Mouse (Mus musculus): ENCODE data around the gene Ppp1r2. TPM values are rescaled to one million over a fixed set of nuclear protein-coding genes. Genes with fewer than 3 reads are reported as not detected.
A peak's percentile ranks its signal among the peaks of the same experiment; 100 is the strongest.

The Ppp1r2 gene
- polyA plus RNA-seq, 1 experiment from 2014 or later = 99.9 TPM

- H3K4me3 ChIP-seq = no peak overlapping the region
- H3K36me3 ChIP-seq = no peaks in the 10 kb centered on the region
- no peak for DNase-seq (ENCODE audit: low spot score)
- peak overlapping the region; percentile 29 for H3K27ac ChIP-seq
- 74% methylated on average over 10 of the region's 10 CpGs for WGBS
- H3K4me1 ChIP-seq (replicated peaks) = peaks cover 35% of the 10 kb centered on the region
- H3K27me3 ChIP-seq (ENCODE audit: insufficient read depth, poor library complexity, severe bottlenecking) = no peaks in the 10 kb centered on the region
- H3K9me3 ChIP-seq = no peaks in the 10 kb centered on the region
These were observed 28.2 kb upstream of the Ppp1r2 start for GRCm38 (mm10) chr16:31303276-31303675.

- H3K27me3 ChIP-seq (ENCODE audit: insufficient read depth, poor library complexity, severe bottlenecking) = no peaks in the 10 kb centered on the region
- no peak overlapping the region for H3K4me3 ChIP-seq
- H3K27ac ChIP-seq = peak overlapping the region; percentile 83
- H3K4me1 ChIP-seq (replicated peaks) = peaks cover 35% of the 10 kb centered on the region
- DNase-seq (ENCODE audit: low spot score) = no peak
- WGBS = 68% methylated on average over 6 of the region's 6 CpGs
- H3K9me3 ChIP-seq = no peaks in the 10 kb centered on the region
- H3K36me3 ChIP-seq = no peaks in the 10 kb centered on the region
These were observed 25.9 kb upstream of the Ppp1r2 start for GRCm38 (mm10) chr16:31300883-31301532.

- no peak overlapping the region for H3K4me3 ChIP-seq
- no peaks in the 10 kb centered on the region for H3K27me3 ChIP-seq (ENCODE audit: insufficient read depth, poor library complexity, severe bottlenecking)
- DNase-seq (ENCODE audit: low spot score) = peak; percentile 45
- peaks cover 38% of the 10 kb centered on the region for H3K4me1 ChIP-seq (replicated peaks)
- peak overlapping the region; percentile 83 for H3K27ac ChIP-seq
- H3K9me3 ChIP-seq = no peaks in the 10 kb centered on the region
- 24% methylated on average over 7 of the region's 7 CpGs for WGBS
- H3K36me3 ChIP-seq = no peaks in the 10 kb centered on the region
These were observed 25.4 kb upstream of the Ppp1r2 start for GRCm38 (mm10) chr16:31300467-31300866.

GRCm38 (mm10) chr16:31299960-31300353, 24.9 kb upstream of the Ppp1r2 start:
- Histone ChIP-seq H3K9me3 (no peaks in the 10 kb centered on the region), H3K4me3 (no peak overlapping the region), H3K4me1 (replicated peaks) (peaks cover 40% of the 10 kb centered on the region), H3K36me3 (no peaks in the 10 kb centered on the region), H3K27ac (peak overlapping the region; percentile 83), H3K27me3 (ENCODE audit: insufficient read depth, poor library complexity, severe bottlenecking) (no peaks in the 10 kb centered on the region)
- WGBS = 34% methylated on average over 3 of the region's 3 CpGs
- DNase-seq (ENCODE audit: low spot score) = no peak

GRCm38 (mm10) chr16:31299164-31299959, 24.3 kb upstream of the Ppp1r2 start:
- no peak overlapping the region for H3K4me3 ChIP-seq
- H3K9me3 ChIP-seq = no peaks in the 10 kb centered on the region
- DNase-seq (ENCODE audit: low spot score) = no peak
- peaks cover 40% of the 10 kb centered on the region for H3K4me1 ChIP-seq (replicated peaks)
- peak overlapping the region; percentile 83 for H3K27ac ChIP-seq
- H3K36me3 ChIP-seq = no peaks in the 10 kb centered on the region
- H3K27me3 ChIP-seq (ENCODE audit: insufficient read depth, poor library complexity, severe bottlenecking) = no peaks in the 10 kb centered on the region
- 45% methylated on average over 11 of the region's 11 CpGs for WGBS

GRCm38 (mm10) chr16:31297113-31297512, 22.0 kb upstream of the Ppp1r2 start:
- no peak overlapping the region for H3K27ac ChIP-seq
- no peaks in the 10 kb centered on the region for H3K9me3 ChIP-seq
- no peak overlapping the region for H3K4me3 ChIP-seq
- H3K27me3 ChIP-seq (ENCODE audit: insufficient read depth, poor library complexity, severe bottlenecking) = no peaks in the 10 kb centered on the region
- H3K4me1 ChIP-seq (replicated peaks) = peaks cover 39% of the 10 kb centered on the region
- H3K36me3 ChIP-seq = no peaks in the 10 kb centered on the region
- 93% methylated on average over 7 of the region's 7 CpGs for WGBS
- no peak for DNase-seq (ENCODE audit: low spot score)

- Histone ChIP-seq H3K9me3 (no peaks in the 10 kb centered on the region), H3K4me3 (no peak overlapping the region), H3K27ac (no peak overlapping the region), H3K36me3 (no peaks in the 10 kb centered on the region), H3K27me3 (ENCODE audit: insufficient read depth, poor library complexity, severe bottlenecking) (no peaks in the 10 kb centered on the region), H3K4me1 (replicated peaks) (peaks cover 10% of the 10 kb centered on the region; the same call in 1 of the 2 replicates)
- no peak for DNase-seq (ENCODE audit: low spot score)
- 78% methylated on average over 4 of the region's 4 CpGs for WGBS
These were observed 18.7 kb upstream of the Ppp1r2 start for GRCm38 (mm10) chr16:31293761-31294160.

- Histone ChIP-seq H3K27me3 (ENCODE audit: insufficient read depth, poor library complexity, severe bottlenecking) (no peaks in the 10 kb centered on the region), H3K27ac (no peak overlapping the region), H3K9me3 (no peaks in the 10 kb centered on the region), H3K4me1 (replicated peaks) (peaks cover 10% of the 10 kb centered on the region; the same call in 1 of the 2 replicates), H3K4me3 (no peak overlapping the region), H3K36me3 (no peaks in the 10 kb centered on the region)
- no peak for DNase-seq (ENCODE audit: low spot score)
- 84% methylated on average over 7 of the region's 7 CpGs for WGBS
These were observed 15.8 kb upstream of the Ppp1r2 start for GRCm38 (mm10) chr16:31290751-31291365.

GRCm38 (mm10) chr16:31290281-31290680, 15.2 kb upstream of the Ppp1r2 start:
- Histone ChIP-seq H3K36me3 (no peaks in the 10 kb centered on the region), H3K4me3 (no peak overlapping the region), H3K27ac (no peak overlapping the region), H3K4me1 (replicated peaks) (peaks cover 5% of the 10 kb centered on the region; the same call in 1 of the 2 replicates), H3K9me3 (no peaks in the 10 kb centered on the region), H3K27me3 (ENCODE audit: insufficient read depth, poor library complexity, severe bottlenecking) (no peaks in the 10 kb centered on the region)
- WGBS = 90% methylated on average over 10 of the region's 10 CpGs
- DNase-seq (ENCODE audit: low spot score) = no peak

- Histone ChIP-seq H3K36me3 (no peaks in the 10 kb centered on the region), H3K4me1 (replicated peaks) (peaks cover under 1% of the 10 kb centered on the region; the same call in 1 of the 2 replicates), H3K9me3 (no peaks in the 10 kb centered on the region), H3K27ac (no peak overlapping the region), H3K4me3 (no peak overlapping the region), H3K27me3 (ENCODE audit: insufficient read depth, poor library complexity, severe bottlenecking) (no peaks in the 10 kb centered on the region)
- DNase-seq (ENCODE audit: low spot score) = no peak
- WGBS = 83% methylated on average over 3 of the region's 3 CpGs
These were observed 12.6 kb upstream of the Ppp1r2 start for GRCm38 (mm10) chr16:31287712-31288111.

GRCm38 (mm10) chr16:31286801-31287488, 11.9 kb upstream of the Ppp1r2 start:
- 89% methylated on average over 11 of the region's 11 CpGs for WGBS
- Histone ChIP-seq H3K27ac (no peak overlapping the region), H3K4me1 (replicated peaks) (no peaks in the 10 kb centered on the region), H3K9me3 (no peaks in the 10 kb centered on the region), H3K4me3 (no peak overlapping the region), H3K27me3 (ENCODE audit: insufficient read depth, poor library complexity, severe bottlenecking) (no peaks in the 10 kb centered on the region), H3K36me3 (no peaks in the 10 kb centered on the region)
- no peak for DNase-seq (ENCODE audit: low spot score)

GRCm38 (mm10) chr16:31281981-31282380, 6.9 kb upstream of the Ppp1r2 start:
- no peaks in the 10 kb centered on the region for H3K36me3 ChIP-seq
- H3K9me3 ChIP-seq = no peaks in the 10 kb centered on the region
- WGBS = 89% methylated on average over 2 of the region's 2 CpGs
- DNase-seq (ENCODE audit: low spot score) = no peak
- H3K27me3 ChIP-seq (ENCODE audit: insufficient read depth, poor library complexity, severe bottlenecking) = no peaks in the 10 kb centered on the region
- no peak overlapping the region for H3K4me3 ChIP-seq
- H3K27ac ChIP-seq = no peak overlapping the region
- no peaks in the 10 kb centered on the region for H3K4me1 ChIP-seq (replicated peaks)

Measured in hindbrain, embryonic 10.5 days (tissue).